Mouse (Mus musculus): ENCODE data around the gene Krtap4-6. TPM values are rescaled to one million over a fixed set of nuclear protein-coding genes. Genes with fewer than 3 reads are reported as not detected.

The Krtap4-6 gene
- polyA plus RNA-seq, 1 experiment from 2014 or later = not detected

DNA sequence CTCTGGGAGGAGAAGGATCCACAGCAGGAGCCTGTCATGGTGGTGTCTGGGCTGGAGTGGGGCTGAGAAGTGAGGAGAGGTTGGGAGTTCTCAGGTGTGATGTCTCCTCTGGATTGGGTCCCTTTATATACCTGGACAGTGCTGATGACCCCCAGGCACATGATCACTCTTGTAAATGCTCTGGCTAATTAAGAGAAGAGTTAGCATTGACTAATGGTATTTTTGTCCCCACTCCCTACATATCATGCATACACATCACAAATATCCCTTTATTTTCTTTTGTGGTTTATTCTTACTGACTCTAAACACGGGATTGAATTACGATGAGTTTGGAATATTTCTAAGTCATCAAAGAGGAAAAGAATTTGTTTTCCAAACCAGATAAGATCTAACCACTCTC, 45.4 kb downstream of the Krtap4-6 start, which contains the start of gene Gm11562:
Gene Gm11562 (minus strand): TSS at position 101 of the 400 bp plus-strand sequence.
- Histone ChIP-seq H3K4me2 (replicated peaks; ENCODE audit: low read depth, low read length) (no peak within 1 kb of the TSS), H3K36me3 (ENCODE audit: control insufficient read depth, insufficient read depth, low read length) (no peaks in the 10 kb centered on the region), H3K9ac (replicated peaks; ENCODE audit: low read depth, low read length) (no peak within 1 kb of the TSS), H3K4me3 (ENCODE audit: low read depth, low read length) (no peak within 1 kb of the TSS), H3K27me3 (ENCODE audit: control insufficient read depth, insufficient read depth, low read length) (no peaks in the 10 kb centered on the region), H3K4me1 (ENCODE audit: control insufficient read depth, insufficient read depth, low read length) (no peaks in the 10 kb centered on the region), H3K9me3 (ENCODE audit: control insufficient read depth, low read depth, low read length) (no peaks in the 10 kb centered on the region), H3K27ac (ENCODE audit: low read length) (no peak within 1 kb of the TSS)
- ATAC-seq (ENCODE audit: insufficient number of reproducible peaks, insufficient read depth, low FRiP score, low read depth) = no peak
- WGBS = 72% methylated on average over 2 of the region's 2 CpGs

Other genes starting within 250 kb of the Krtap4-6 start
- not detected in 2 replicates for gene Krt12, start 243.7 kb downstream of the Krtap4-6 start, polyA plus RNA-seq (2014; fragmentation: Nextera tagmentation; extraction: Ambion mirVana)
- gene Krt20, start 227.8 kb downstream of the Krtap4-6 start, polyA plus RNA-seq (2014; fragmentation: Nextera tagmentation; extraction: Ambion mirVana) = 3.0 and 3.9 TPM in 2 replicates
- gene Krt23, start 172.8 kb downstream of the Krtap4-6 start, polyA plus RNA-seq (2014; fragmentation: Nextera tagmentation; extraction: Ambion mirVana) = 18.3 and 21.4 TPM in 2 replicates
- gene Krt39, start 144.6 kb downstream of the Krtap4-6 start, polyA plus RNA-seq (2014; fragmentation: Nextera tagmentation; extraction: Ambion mirVana) = not detected in 2 replicates
- gene Krt40, start 122.8 kb downstream of the Krtap4-6 start, polyA plus RNA-seq (2014; fragmentation: Nextera tagmentation; extraction: Ambion mirVana) = not detected in 2 replicates
- gene Krtap3-3, start 115.1 kb downstream of the Krtap4-6 start, polyA plus RNA-seq (2014; fragmentation: Nextera tagmentation; extraction: Ambion mirVana) = not detected in 2 replicates
- not detected in 2 replicates for gene Krtap3-2, start 109.1 kb downstream of the Krtap4-6 start, polyA plus RNA-seq (2014; fragmentation: Nextera tagmentation; extraction: Ambion mirVana)
- not detected in 2 replicates for gene Gm11939, start 106.5 kb downstream of the Krtap4-6 start, polyA plus RNA-seq (2014; fragmentation: Nextera tagmentation; extraction: Ambion mirVana)
- not detected in 2 replicates for gene Krtap3-1, start 99.3 kb downstream of the Krtap4-6 start, polyA plus RNA-seq (2014; fragmentation: Nextera tagmentation; extraction: Ambion mirVana)
- not detected in 2 replicates for gene Krtap1-5, start 84.9 kb downstream of the Krtap4-6 start, polyA plus RNA-seq (2014; fragmentation: Nextera tagmentation; extraction: Ambion mirVana)
- not detected in 2 replicates for gene Krtap1-4, start 82.3 kb downstream of the Krtap4-6 start, polyA plus RNA-seq (2014; fragmentation: Nextera tagmentation; extraction: Ambion mirVana)
- gene Krtap1-3, start 74.6 kb downstream of the Krtap4-6 start, polyA plus RNA-seq (2014; fragmentation: Nextera tagmentation; extraction: Ambion mirVana) = not detected in 2 replicates
- gene Krtap9-3, start 67.9 kb downstream of the Krtap4-6 start, polyA plus RNA-seq (2014; fragmentation: Nextera tagmentation; extraction: Ambion mirVana) = not detected in 2 replicates
- gene Gm11938, start 62.7 kb downstream of the Krtap4-6 start, polyA plus RNA-seq (2014; fragmentation: Nextera tagmentation; extraction: Ambion mirVana) = not detected in 2 replicates
- gene Gm11937, start 55.8 kb downstream of the Krtap4-6 start, polyA plus RNA-seq (2014; fragmentation: Nextera tagmentation; extraction: Ambion mirVana) = not detected in 2 replicates
- not detected in 2 replicates for gene Krtap2-4, start 51.1 kb downstream of the Krtap4-6 start, polyA plus RNA-seq (2014; fragmentation: Nextera tagmentation; extraction: Ambion mirVana)
- gene Gm11562, start 45.5 kb downstream of the Krtap4-6 start, polyA plus RNA-seq (2014; fragmentation: Nextera tagmentation; extraction: Ambion mirVana) = not detected in 2 replicates
- not detected in 2 replicates for gene Krtap4-1, start 37.7 kb downstream of the Krtap4-6 start, polyA plus RNA-seq (2014; fragmentation: Nextera tagmentation; extraction: Ambion mirVana)
- gene Krtap4-2, start 30.9 kb downstream of the Krtap4-6 start, polyA plus RNA-seq (2014; fragmentation: Nextera tagmentation; extraction: Ambion mirVana) = not detected in 2 replicates
- not detected in 2 replicates for gene Krtap4-7, start 21.9 kb downstream of the Krtap4-6 start, polyA plus RNA-seq (2014; fragmentation: Nextera tagmentation; extraction: Ambion mirVana)
- not detected in 2 replicates for gene Gm11555, start 15.7 kb downstream of the Krtap4-6 start, polyA plus RNA-seq (2014; fragmentation: Nextera tagmentation; extraction: Ambion mirVana)
- not detected in 2 replicates for gene Gm11563, start 7.0 kb downstream of the Krtap4-6 start, polyA plus RNA-seq (2014; fragmentation: Nextera tagmentation; extraction: Ambion mirVana)
- not detected in 2 replicates for gene Gm14190, start 24.8 kb upstream of the Krtap4-6 start, polyA plus RNA-seq (2014; fragmentation: Nextera tagmentation; extraction: Ambion mirVana)
- gene Gm14180, start 68.3 kb upstream of the Krtap4-6 start, polyA plus RNA-seq (2014; fragmentation: Nextera tagmentation; extraction: Ambion mirVana) = not detected in 2 replicates
- gene Gm11595, start 107.0 kb upstream of the Krtap4-6 start, polyA plus RNA-seq (2014; fragmentation: Nextera tagmentation; extraction: Ambion mirVana) = not detected in 2 replicates
- gene Krtap4-8, start 114.7 kb upstream of the Krtap4-6 start, polyA plus RNA-seq (2014; fragmentation: Nextera tagmentation; extraction: Ambion mirVana) = not detected in 2 replicates
- gene Krtap4-9, start 119.2 kb upstream of the Krtap4-6 start, polyA plus RNA-seq (2014; fragmentation: Nextera tagmentation; extraction: Ambion mirVana) = not detected in 2 replicates
- not detected in 2 replicates for gene Gm11596, start 127.5 kb upstream of the Krtap4-6 start, polyA plus RNA-seq (2014; fragmentation: Nextera tagmentation; extraction: Ambion mirVana)
- not detected in 2 replicates for gene Gm11569, start 133.0 kb upstream of the Krtap4-6 start, polyA plus RNA-seq (2014; fragmentation: Nextera tagmentation; extraction: Ambion mirVana)
- gene Gm11554, start 138.5 kb upstream of the Krtap4-6 start, polyA plus RNA-seq (2014; fragmentation: Nextera tagmentation; extraction: Ambion mirVana) = not detected in 2 replicates
- not detected in 2 replicates for gene Krtap4-13, start 143.9 kb upstream of the Krtap4-6 start, polyA plus RNA-seq (2014; fragmentation: Nextera tagmentation; extraction: Ambion mirVana)
- gene Gm11564, start 149.7 kb upstream of the Krtap4-6 start, polyA plus RNA-seq (2014; fragmentation: Nextera tagmentation; extraction: Ambion mirVana) = not detected in 2 replicates
- gene 2300003K06Rik, start 172.1 kb upstream of the Krtap4-6 start, polyA plus RNA-seq (2014; fragmentation: Nextera tagmentation; extraction: Ambion mirVana) = not detected in 2 replicates
- gene Krtap4-16, start 185.6 kb upstream of the Krtap4-6 start, polyA plus RNA-seq (2014; fragmentation: Nextera tagmentation; extraction: Ambion mirVana) = not detected in 2 replicates
- gene Gm11568, start 192.0 kb upstream of the Krtap4-6 start, polyA plus RNA-seq (2014; fragmentation: Nextera tagmentation; extraction: Ambion mirVana) = not detected in 2 replicates
- not detected in 2 replicates for gene Gm11559, start 198.5 kb upstream of the Krtap4-6 start, polyA plus RNA-seq (2014; fragmentation: Nextera tagmentation; extraction: Ambion mirVana)
- not detected in 2 replicates for gene Krtap9-1, start 207.4 kb upstream of the Krtap4-6 start, polyA plus RNA-seq (2014; fragmentation: Nextera tagmentation; extraction: Ambion mirVana)
- not detected in 2 replicates for gene Gm11567, start 213.2 kb upstream of the Krtap4-6 start, polyA plus RNA-seq (2014; fragmentation: Nextera tagmentation; extraction: Ambion mirVana)
- gene Krtap31-1, start 242.0 kb upstream of the Krtap4-6 start, polyA plus RNA-seq (2014; fragmentation: Nextera tagmentation; extraction: Ambion mirVana) = not detected in 2 replicates
- gene Gm11565, start 248.8 kb upstream of the Krtap4-6 start, polyA plus RNA-seq (2014; fragmentation: Nextera tagmentation; extraction: Ambion mirVana) = not detected in 2 replicates

Data from stomach, embryonic 14.5 days (tissue).